Mouse (Mus musculus): ENCODE measurements around the gene Tcp11. TPM values are rescaled to one million over a fixed set of nuclear protein-coding genes. Genes with fewer than 3 reads are reported as not detected.

The Tcp11 gene
- polyA plus RNA-seq, 1 experiment from 2014 or later, result 4.9 TPM

- no peaks in the 10 kb centered on the region for H3K27me3 ChIP-seq (ENCODE audit: control insufficient read depth, insufficient read depth, low read length)
- peaks cover 35% of the 10 kb centered on the region for H3K4me1 ChIP-seq (ENCODE audit: control insufficient read depth, insufficient read depth, low read length)
- no peaks in the 10 kb centered on the region for H3K9me3 ChIP-seq (ENCODE audit: control insufficient read depth, low read length)
- no peak overlapping the region for H3K27ac ChIP-seq (ENCODE audit: low read depth, low read length)
- no peak overlapping the region for H3K9ac ChIP-seq (ENCODE audit: low read depth, low read length)
- 67% methylated on average over 21 of the region's 21 CpGs for WGBS
- ATAC-seq (ENCODE audit: low FRiP score, low TSS enrichment), result no peak
- no peak overlapping the region for H3K4me2 ChIP-seq (replicated peaks; ENCODE audit: low read depth, low read length)
- no peak overlapping the region for H3K4me3 ChIP-seq (ENCODE audit: low read length)
- H3K36me3 ChIP-seq (ENCODE audit: control insufficient read depth, insufficient read depth, low read length), result no peaks in the 10 kb centered on the region
Measured at GRCm38 (mm10) chr17:28019785-28020696, 60.4 kb downstream of the Tcp11 start.

GRCm38 (mm10) chr17:28018776-28019175, 61.7 kb downstream of the Tcp11 start:
- Histone ChIP-seq H3K27ac (ENCODE audit: low read depth, low read length) (no peak overlapping the region), H3K9ac (ENCODE audit: low read depth, low read length) (no peak overlapping the region), H3K9me3 (ENCODE audit: control insufficient read depth, low read length) (no peaks in the 10 kb centered on the region), H3K4me2 (replicated peaks; ENCODE audit: low read depth, low read length) (no peak overlapping the region), H3K36me3 (ENCODE audit: control insufficient read depth, insufficient read depth, low read length) (no peaks in the 10 kb centered on the region; the same call in 1 of the 2 replicates), H3K4me1 (ENCODE audit: control insufficient read depth, insufficient read depth, low read length) (peaks cover 44% of the 10 kb centered on the region), H3K27me3 (ENCODE audit: control insufficient read depth, insufficient read depth, low read length) (no peaks in the 10 kb centered on the region), H3K4me3 (ENCODE audit: low read length) (no peak overlapping the region)
- no peak for ATAC-seq (ENCODE audit: low FRiP score, low TSS enrichment)
- WGBS, result 48% methylated on average over 11 of the region's 11 CpGs

GRCm38 (mm10) chr17:28018344-28018743, 62.1 kb downstream of the Tcp11 start:
- no peak overlapping the region for H3K4me3 ChIP-seq (ENCODE audit: low read length)
- H3K27ac ChIP-seq (ENCODE audit: low read depth, low read length), result no peak overlapping the region
- no peaks in the 10 kb centered on the region for H3K27me3 ChIP-seq (ENCODE audit: control insufficient read depth, insufficient read depth, low read length)
- H3K4me2 ChIP-seq (replicated peaks; ENCODE audit: low read depth, low read length), result no peak overlapping the region
- 63% methylated on average over 6 of the region's 6 CpGs for WGBS
- H3K9me3 ChIP-seq (ENCODE audit: control insufficient read depth, low read length), result no peaks in the 10 kb centered on the region
- H3K4me1 ChIP-seq (ENCODE audit: control insufficient read depth, insufficient read depth, low read length), result peaks cover 45% of the 10 kb centered on the region
- no peaks in the 10 kb centered on the region; the same call in 1 of the 2 replicates for H3K36me3 ChIP-seq (ENCODE audit: control insufficient read depth, insufficient read depth, low read length)
- no peak for ATAC-seq (ENCODE audit: low FRiP score, low TSS enrichment)
- no peak overlapping the region for H3K9ac ChIP-seq (ENCODE audit: low read depth, low read length)

Other genes starting within 250 kb of the Tcp11 start
- 349 and 425 TPM in 2 replicates for gene Snrpc, start 242.5 kb downstream of the Tcp11 start, polyA plus RNA-seq (2014; fragmentation: Nextera tagmentation; extraction: Ambion mirVana)
- gene Uhrf1bp1, start 224.2 kb downstream of the Tcp11 start, polyA plus RNA-seq (2014; fragmentation: Nextera tagmentation; extraction: Ambion mirVana), result 6.2 and 7.4 TPM in 2 replicates
- gene Anks1, start 171.3 kb downstream of the Tcp11 start, polyA plus RNA-seq (2014; fragmentation: Nextera tagmentation; extraction: Ambion mirVana), result 8.0 and 14.2 TPM in 2 replicates
- gene Taf11, start 170.8 kb downstream of the Tcp11 start, polyA plus RNA-seq (2014; fragmentation: Nextera tagmentation; extraction: Ambion mirVana), result 76.6 and 77.5 TPM in 2 replicates
- 20.5 and 31.3 TPM in 2 replicates for gene Scube3, start 61.5 kb upstream of the Tcp11 start, polyA plus RNA-seq (2014; fragmentation: Nextera tagmentation; extraction: Ambion mirVana)
- gene Zfp523, start 96.5 kb upstream of the Tcp11 start, polyA plus RNA-seq (2014; fragmentation: Nextera tagmentation; extraction: Ambion mirVana), result 38.0 and 39.7 TPM in 2 replicates
- 2.7 and 3.5 TPM in 2 replicates for gene Def6, start 127.1 kb upstream of the Tcp11 start, polyA plus RNA-seq (2014; fragmentation: Nextera tagmentation; extraction: Ambion mirVana)
- 2.3 and 3.5 TPM in 2 replicates for gene Ppard, start 152.1 kb upstream of the Tcp11 start, polyA plus RNA-seq (2014; fragmentation: Nextera tagmentation; extraction: Ambion mirVana)
- 24.1 and 31.9 TPM in 2 replicates for gene Fance, start 232.9 kb upstream of the Tcp11 start, polyA plus RNA-seq (2014; fragmentation: Nextera tagmentation; extraction: Ambion mirVana)
- gene Rpl10a, start 247.8 kb upstream of the Tcp11 start, polyA plus RNA-seq (2014; fragmentation: Nextera tagmentation; extraction: Ambion mirVana), result 911 and 1,064 TPM in 2 replicates

Measured in kidney, embryonic 14.5 days (tissue).